Mouse (Mus musculus) intestine, embryonic 16.5 days (tissue): ENCODE data around the gene Smc6. TPM values are rescaled to one million over a fixed set of nuclear protein-coding genes. Genes with fewer than 3 reads are reported as not detected.

ENCODE experiments used
- ATAC-seq: fragments of 200-750 bp; cut with Nextera tagmentation; 2 replicates; pipeline ENCODE4 v1.8.0; 2017; ENCODE audit warnings: moderate TSS enrichment, moderate library complexity
- H3K27ac ChIP-seq: fragments of 300-500 bp; sonication (generic); 2 replicates; pipeline ENCODE4 v1.5.1; 2014; ENCODE audit warnings: mild to moderate bottlenecking, low read length
- H3K27me3 ChIP-seq: fragments of 300-500 bp; sonication (generic); replicated peaks from 2 replicates; pipeline ENCODE4 v1.6.1; 2014; ENCODE audit warnings: low read length, control low read depth, mixed read lengths; ENCODE audit not compliant: control insufficient read depth, insufficient read depth
- H3K36me3 ChIP-seq: fragments of 300-500 bp; sonication (generic); 2 replicates; pipeline ENCODE4 v1.6.1; 2014; ENCODE audit warnings: low read length, control low read depth; ENCODE audit not compliant: control insufficient read depth, insufficient read depth
- H3K4me1 ChIP-seq: fragments of 300-500 bp; sonication (generic); 2 replicates; pipeline ENCODE4 v1.6.1; 2014; ENCODE audit warnings: low read length, control low read depth, mixed read lengths; ENCODE audit not compliant: control insufficient read depth, insufficient read depth
- H3K4me2 ChIP-seq: fragments of 300-500 bp; sonication (generic); 2 replicates; pipeline ENCODE4 v1.6.1; 2014; ENCODE audit warnings: low read depth, low read length, control low read depth
- H3K4me3 ChIP-seq: fragments of 300-500 bp; sonication (generic); 2 replicates; pipeline ENCODE4 v1.5.1; 2014; ENCODE audit warnings: mild to moderate bottlenecking, low read length
- H3K9ac ChIP-seq: fragments of 300-500 bp; sonication (generic); 2 replicates; pipeline ENCODE4 v1.6.1; 2014; ENCODE audit warnings: low read depth, low read length
- H3K9me3 ChIP-seq: fragments of 300-500 bp; sonication (generic); 2 replicates; pipeline ENCODE4 v1.6.1; 2016; ENCODE audit warnings: low read length, control low read depth; ENCODE audit not compliant: control insufficient read depth
- WGBS: fragments of 180-500 bp; shearing (Covaris S2); extraction: QIAGEN DNeasy Blood & Tissue Kit; methylation state at CpG from one replicate; pipeline ENCODE4 v1.1.7; 2014; 5-methylcytosine and 5-hydroxymethylcytosine counted together
- polyA plus RNA-seq: library from polyadenylated mRNA; unstranded; fragments of >200 nt; fragmentation: Nextera tagmentation; extraction: Ambion mirVana; gene quantifications from 2 replicates; pipeline ENCODE4 v1.2.1, GENCODE M21; 2015

Smc6 gene
- polyA plus RNA-seq: 87.9 and 102 TPM in 2 replicates

DNA sequence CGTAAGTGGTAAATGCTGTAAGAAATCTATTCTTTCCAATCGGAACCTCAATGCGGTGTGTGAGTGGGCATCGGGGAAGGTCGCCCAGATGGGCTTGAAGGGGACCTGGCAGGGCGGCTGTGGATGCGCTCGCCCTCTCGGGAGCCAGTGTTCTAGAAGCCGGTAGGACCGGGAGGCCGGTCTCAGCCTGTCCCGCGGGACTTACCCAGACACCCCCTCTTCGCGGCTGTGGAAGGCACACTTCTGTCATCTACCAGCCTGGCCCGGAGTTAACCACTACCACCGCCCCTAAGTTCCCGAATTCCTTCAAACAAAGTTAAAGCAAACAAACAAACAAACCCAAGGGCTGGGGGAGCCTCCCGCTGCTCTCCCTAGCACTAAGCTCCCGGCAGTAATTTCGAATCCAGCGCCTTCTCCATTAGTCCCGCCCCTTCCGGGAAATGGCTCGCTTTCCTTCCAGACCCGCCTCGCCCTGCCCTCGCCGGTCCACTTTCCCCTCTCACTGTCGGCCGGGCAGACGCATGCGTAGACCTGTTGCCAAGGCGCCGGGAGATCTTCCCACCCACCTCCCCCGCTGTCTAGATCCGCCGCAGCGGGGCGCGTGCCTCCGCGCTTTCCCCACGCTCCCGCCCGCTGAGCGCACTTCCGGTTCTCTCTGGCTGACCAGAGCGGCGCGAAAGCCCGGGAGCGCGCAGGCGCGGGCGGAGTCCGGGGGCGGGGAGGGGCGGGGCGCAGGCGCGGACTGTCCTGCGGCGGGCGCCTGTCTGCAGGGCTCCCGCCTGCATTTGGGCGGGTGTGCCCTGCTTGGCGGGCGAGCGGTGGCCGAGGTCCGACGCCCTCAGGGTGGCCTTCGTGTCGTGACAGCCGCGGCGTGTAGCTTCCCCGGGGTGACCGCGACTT, at the start of gene Smc6, which contains the start of gene Gen1:
Gene Smc6, plus strand, starts transcription at position 505 of the 900 bp plus-strand sequence.
Gene Gen1, minus strand, starts transcription at position 420 of the 900 bp plus-strand sequence.
- Histone ChIP-seq H3K4me1 (peaks cover 10% of the 10 kb centered on the region), H3K36me3 (no peaks in the 10 kb centered on the region), H3K4me3 (peak within 1 kb of the TSS; percentile 90), H3K9ac (peak within 1 kb of the TSS; percentile 92), H3K9me3 (no peaks in the 10 kb centered on the region), H3K27me3 (no peaks in the 10 kb centered on the region), H3K4me2 (peak within 1 kb of the TSS; percentile 86), H3K27ac (peak within 1 kb of the TSS; percentile 91)
- WGBS: under 1% methylated on average over 79 of the region's 83 CpGs
- ATAC-seq: peak; percentile 99

DNA sequence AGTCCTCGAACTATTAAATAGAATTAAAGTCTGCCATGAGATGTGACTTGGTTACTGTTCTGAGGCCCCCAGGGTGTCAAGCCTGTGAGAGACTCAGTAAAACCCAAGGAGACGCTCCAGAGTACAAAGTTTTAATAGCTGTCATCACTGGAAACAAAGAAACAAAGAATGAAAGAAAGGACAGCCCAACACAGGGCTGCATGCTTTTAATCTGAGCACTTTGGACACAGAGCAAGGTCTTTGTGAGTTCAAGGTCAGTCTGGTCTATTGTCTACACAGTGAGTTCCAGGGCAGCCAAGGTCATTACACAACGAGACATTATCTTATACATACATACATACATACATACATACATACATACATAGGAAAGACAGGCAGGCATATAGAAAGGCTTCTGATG, 49.2 kb upstream of the Smc6 start:
- Histone ChIP-seq H3K27ac (no peak overlapping the region), H3K4me1 (no peaks in the 10 kb centered on the region), H3K36me3 (no peaks in the 10 kb centered on the region), H3K4me2 (no peak overlapping the region), H3K4me3 (no peak overlapping the region), H3K27me3 (no peaks in the 10 kb centered on the region), H3K9me3 (no peaks in the 10 kb centered on the region), H3K9ac (no peak overlapping the region)
- 78% methylated on average over 3 of the region's 3 CpGs for WGBS
- ATAC-seq: no peak

DNA sequence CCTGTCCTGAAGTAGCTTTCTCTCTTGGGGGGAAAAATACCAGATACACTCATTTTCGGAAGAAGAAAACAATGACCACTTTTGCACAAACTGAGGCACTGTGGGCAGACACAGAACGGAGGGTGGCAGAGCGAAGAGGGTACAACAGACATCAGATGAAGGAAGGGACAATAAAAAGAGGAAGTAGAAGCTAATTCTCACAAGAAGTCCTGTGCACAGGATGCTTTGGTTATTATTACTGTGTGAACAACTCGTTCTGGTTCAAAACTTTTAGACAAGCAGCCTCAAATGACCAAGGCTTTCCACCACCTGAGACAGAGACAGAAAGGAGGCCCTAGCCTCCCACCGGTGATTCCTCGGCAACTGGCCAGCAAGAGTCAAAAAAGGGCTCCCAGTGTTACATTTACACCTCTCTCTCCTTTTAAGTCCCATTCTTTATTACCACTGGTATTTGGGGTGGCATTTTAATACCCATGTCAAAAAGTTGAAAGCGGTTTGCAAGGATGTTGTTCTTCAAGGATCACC, 47.9 kb upstream of the Smc6 start:
- H3K27me3 ChIP-seq: no peaks in the 10 kb centered on the region
- no peak overlapping the region for H3K27ac ChIP-seq
- no peaks in the 10 kb centered on the region for H3K4me1 ChIP-seq
- H3K9me3 ChIP-seq: no peaks in the 10 kb centered on the region
- WGBS: 63% methylated on average over 7 of the region's 7 CpGs
- H3K4me3 ChIP-seq: no peak overlapping the region
- H3K9ac ChIP-seq: no peak overlapping the region
- no peaks in the 10 kb centered on the region for H3K36me3 ChIP-seq
- no peak overlapping the region for H3K4me2 ChIP-seq
- ATAC-seq: no peak

DNA sequence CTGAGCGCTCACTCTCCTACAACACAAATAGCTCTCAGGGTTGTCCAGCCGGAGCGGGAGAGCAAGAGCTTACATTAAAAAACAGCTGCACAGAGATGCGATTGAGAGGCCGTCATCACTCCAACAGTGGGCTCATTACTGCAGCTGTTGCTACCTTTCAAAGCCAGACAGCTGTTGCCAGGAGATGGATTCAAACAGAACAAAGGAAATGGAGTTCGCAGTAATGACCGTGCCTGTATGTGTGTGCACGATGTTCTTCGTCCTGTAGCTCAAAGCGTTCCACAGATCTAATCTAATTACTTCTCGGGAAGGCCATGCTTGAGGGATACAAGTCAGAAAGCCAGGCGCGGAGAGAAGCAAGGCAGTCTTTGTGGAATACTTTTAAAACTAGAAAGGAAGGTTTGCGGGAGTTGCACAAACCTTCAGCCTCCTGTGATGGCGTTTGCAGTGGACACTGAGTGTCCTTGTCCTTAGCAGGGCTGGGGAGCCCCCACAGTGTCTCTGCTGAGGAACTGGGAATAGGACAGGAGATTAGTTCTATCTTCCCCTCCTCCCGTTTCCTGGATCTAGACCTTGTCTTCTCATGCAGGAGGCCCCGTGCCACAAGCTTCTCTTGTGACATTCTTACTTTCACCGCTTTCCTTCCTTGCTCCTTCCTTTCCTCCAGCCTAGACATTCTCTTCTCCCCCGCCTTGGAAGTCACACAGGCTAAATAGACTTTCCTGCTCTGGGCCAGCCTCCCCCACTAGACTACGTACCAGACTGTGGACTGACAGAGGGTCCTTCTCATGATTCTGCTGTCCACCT, 44.0 kb upstream of the Smc6 start:
- Histone ChIP-seq H3K9me3 (no peaks in the 10 kb centered on the region), H3K4me1 (peaks cover 4% of the 10 kb centered on the region; the same call in 1 of the 2 replicates), H3K36me3 (no peaks in the 10 kb centered on the region), H3K9ac (no peak overlapping the region), H3K27ac (no peak overlapping the region), H3K27me3 (no peaks in the 10 kb centered on the region), H3K4me3 (no peak overlapping the region), H3K4me2 (no peak overlapping the region)
- WGBS: 52% methylated on average over 20 of the region's 20 CpGs
- peak; percentile 50; the same call in 1 of the 2 replicates for ATAC-seq

DNA sequence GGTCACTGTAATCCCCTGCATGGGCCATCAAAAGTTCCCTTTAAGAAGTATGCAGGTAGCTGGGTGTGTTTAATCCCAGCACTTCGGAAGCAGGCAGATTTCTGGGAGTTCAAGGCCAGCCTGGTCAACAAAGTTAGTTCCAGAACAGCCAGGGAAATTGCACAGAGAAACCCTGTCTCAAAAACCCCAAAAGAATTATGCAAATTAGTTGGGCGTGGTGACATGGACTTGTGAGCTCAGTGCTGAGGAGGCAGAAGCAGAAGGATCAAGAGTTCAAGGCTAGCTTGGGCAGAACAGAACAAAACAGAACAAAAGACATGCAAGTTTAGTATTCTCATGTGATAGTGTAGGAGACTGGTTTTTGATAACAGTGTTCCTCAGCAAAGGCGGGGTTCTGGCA, 43.1 kb upstream of the Smc6 start:
- no peak for ATAC-seq
- no peaks in the 10 kb centered on the region for H3K36me3 ChIP-seq
- 49% methylated on average over 3 of the region's 3 CpGs for WGBS
- H3K27me3 ChIP-seq: no peaks in the 10 kb centered on the region
- H3K9ac ChIP-seq: no peak overlapping the region
- no peak overlapping the region for H3K4me2 ChIP-seq
- H3K4me1 ChIP-seq: peaks cover 7% of the 10 kb centered on the region; the same call in 1 of the 2 replicates
- H3K9me3 ChIP-seq: no peaks in the 10 kb centered on the region
- H3K4me3 ChIP-seq: no peak overlapping the region
- no peak overlapping the region for H3K27ac ChIP-seq

DNA sequence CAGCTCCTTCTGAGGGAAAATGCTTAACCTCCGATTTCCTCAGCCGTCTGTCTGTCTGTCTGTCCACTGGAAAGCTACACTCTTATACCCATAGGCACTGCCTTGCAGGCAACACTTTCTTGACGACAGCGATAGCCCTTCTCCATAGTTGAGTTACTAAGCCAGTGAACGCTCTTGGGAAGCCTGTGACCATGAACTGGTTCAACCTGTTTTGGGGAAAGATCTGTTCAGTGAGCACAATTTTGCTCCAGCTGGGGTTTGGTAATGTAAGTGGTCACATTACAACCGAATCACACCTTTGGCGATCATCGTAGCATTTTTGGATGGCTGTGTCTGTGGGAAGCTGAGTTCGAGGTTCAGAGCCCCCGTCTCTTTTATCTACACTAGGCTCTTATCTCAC, 42.6 kb upstream of the Smc6 start:
- no peak overlapping the region for H3K9ac ChIP-seq
- H3K36me3 ChIP-seq: no peaks in the 10 kb centered on the region
- peaks cover 7% of the 10 kb centered on the region; the same call in 1 of the 2 replicates for H3K4me1 ChIP-seq
- no peaks in the 10 kb centered on the region for H3K9me3 ChIP-seq
- H3K4me3 ChIP-seq: no peak overlapping the region
- no peaks in the 10 kb centered on the region for H3K27me3 ChIP-seq
- 78% methylated on average over 10 of the region's 10 CpGs for WGBS
- H3K4me2 ChIP-seq: no peak overlapping the region
- H3K27ac ChIP-seq: no peak overlapping the region
- ATAC-seq: no peak

DNA sequence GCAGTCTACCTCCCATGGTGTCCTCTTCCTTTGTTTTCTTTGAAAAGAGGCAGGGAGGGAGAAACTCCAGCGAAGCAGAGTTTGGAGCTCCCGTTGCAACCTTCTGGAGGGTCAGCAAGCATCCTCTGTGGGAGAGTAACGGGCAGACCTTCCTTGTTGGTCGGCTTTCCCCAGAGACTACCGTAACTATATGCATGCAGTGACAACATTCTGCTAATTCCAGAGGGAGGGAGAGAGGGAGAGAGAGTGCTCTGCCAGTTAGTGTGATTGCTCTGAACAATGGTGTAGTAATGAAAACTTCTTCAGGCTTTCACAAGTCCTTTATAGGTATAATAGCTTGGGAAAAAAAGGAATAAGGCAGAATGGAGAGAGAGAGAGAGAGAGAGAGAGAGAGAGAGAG, 41.0 kb upstream of the Smc6 start:
- no peaks in the 10 kb centered on the region for H3K36me3 ChIP-seq
- no peaks in the 10 kb centered on the region for H3K27me3 ChIP-seq
- ATAC-seq: no peak
- no peak overlapping the region for H3K4me2 ChIP-seq
- no peak overlapping the region for H3K9ac ChIP-seq
- H3K4me1 ChIP-seq: peaks cover 7% of the 10 kb centered on the region; the same call in 1 of the 2 replicates
- 11% methylated on average over 5 of the region's 5 CpGs for WGBS
- H3K27ac ChIP-seq: no peak overlapping the region
- H3K9me3 ChIP-seq: no peaks in the 10 kb centered on the region
- H3K4me3 ChIP-seq: no peak overlapping the region

DNA sequence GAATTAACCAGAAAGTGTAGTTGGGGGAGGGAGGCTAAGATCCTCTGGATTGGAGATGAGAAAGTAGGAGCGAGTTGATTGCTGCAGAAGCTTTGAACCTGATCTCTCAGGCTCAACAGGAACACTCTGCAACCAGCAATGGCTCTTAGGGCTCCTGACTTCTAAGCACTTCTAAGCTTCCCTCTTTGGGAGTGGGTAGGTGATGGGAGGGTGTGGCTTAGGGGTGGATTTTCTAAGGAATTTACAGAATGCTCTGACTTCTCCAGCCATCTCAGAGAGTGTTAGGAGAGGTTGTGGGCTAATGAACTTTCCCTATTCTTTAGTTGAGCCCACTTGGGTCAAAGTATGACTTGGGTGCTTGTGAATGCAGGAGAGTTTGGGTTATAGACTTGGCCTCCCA, 39.6 kb upstream of the Smc6 start:
- H3K27me3 ChIP-seq: no peaks in the 10 kb centered on the region
- ATAC-seq: no peak
- no peaks in the 10 kb centered on the region for H3K9me3 ChIP-seq
- no peak overlapping the region for H3K9ac ChIP-seq
- H3K4me1 ChIP-seq: peaks cover 7% of the 10 kb centered on the region; the same call in 1 of the 2 replicates
- no peak overlapping the region for H3K27ac ChIP-seq
- no peaks in the 10 kb centered on the region for H3K36me3 ChIP-seq
- H3K4me2 ChIP-seq: no peak overlapping the region
- 61% methylated on average over 1 of the region's 1 CpGs for WGBS
- no peak overlapping the region for H3K4me3 ChIP-seq
